Mouse (Mus musculus): ENCODE data around the gene Crybg3. TPM values are rescaled to one million over a fixed set of nuclear protein-coding genes. Genes with fewer than 3 reads are reported as not detected.

Crybg3 gene
- polyA plus RNA-seq, 1 experiment from 2014 or later = 4.2 TPM

- no peaks in the 10 kb centered on the region for H3K9me3 ChIP-seq (replicated peaks; ENCODE audit: low read length)
- no peaks in the 10 kb centered on the region for H3K27me3 ChIP-seq (ENCODE audit: insufficient read depth, low read length)
- peaks cover 9% of the 10 kb centered on the region; the same call in 1 of the 2 replicates for H3K4me1 ChIP-seq (replicated peaks; ENCODE audit: insufficient read depth, low read length)
- TF ChIP-seq CTCF (IDR thresholded peaks at IDR 0.05; ENCODE audit: low read depth) = no peak
- no peak for DNase-seq (ENCODE audit: low spot score)
- no peak overlapping the region for H3K9ac ChIP-seq (ENCODE audit: low read depth, low read length)
- WGBS = 96% methylated on average over 6 of the region's 6 CpGs
- H3K4me2 ChIP-seq (ENCODE audit: low read length) = no peak overlapping the region
- ATAC-seq (replicated peaks; ENCODE audit: low FRiP score, low read depth) = no peak
- H3K27ac ChIP-seq = no peak overlapping the region
- H3K4me3 ChIP-seq (replicated peaks; ENCODE audit: low read depth, low read length) = no peak overlapping the region
- H3K36me3 ChIP-seq (ENCODE audit: insufficient read depth, low read length) = no peaks in the 10 kb centered on the region
Measured at GRCm38 (mm10) chr16:59597256-59597655, 3.5 kb downstream of the Crybg3 start.

GRCm38 (mm10) chr16:59594714-59595113 lies 6.1 kb downstream of the Crybg3 start:
- 39% methylated on average over 3 of the region's 3 CpGs for WGBS
- DNase-seq (ENCODE audit: low spot score) (no peak), ATAC-seq (replicated peaks; ENCODE audit: low FRiP score, low read depth) (no peak)
- no peak overlapping the region for H3K9ac ChIP-seq (ENCODE audit: low read depth, low read length)
- H3K27ac ChIP-seq = peak overlapping the region; percentile 66
- H3K36me3 ChIP-seq (ENCODE audit: insufficient read depth, low read length) = no peaks in the 10 kb centered on the region
- H3K27me3 ChIP-seq (ENCODE audit: insufficient read depth, low read length) = no peaks in the 10 kb centered on the region
- no peak overlapping the region for H3K4me3 ChIP-seq (replicated peaks; ENCODE audit: low read depth, low read length)
- no peak overlapping the region for H3K4me2 ChIP-seq (ENCODE audit: low read length)
- H3K4me1 ChIP-seq (replicated peaks; ENCODE audit: insufficient read depth, low read length) = peaks cover 6% of the 10 kb centered on the region; the same call in 1 of the 2 replicates
- no peaks in the 10 kb centered on the region for H3K9me3 ChIP-seq (replicated peaks; ENCODE audit: low read length)
- TF ChIP-seq CTCF (IDR thresholded peaks at IDR 0.05; ENCODE audit: low read depth) = no peak

- H3K4me3 ChIP-seq (replicated peaks; ENCODE audit: low read depth, low read length) = no peak overlapping the region
- DNase-seq (ENCODE audit: low spot score) (no peak), ATAC-seq (replicated peaks; ENCODE audit: low FRiP score, low read depth) (no peak)
- no peaks in the 10 kb centered on the region for H3K36me3 ChIP-seq (ENCODE audit: insufficient read depth, low read length)
- H3K9ac ChIP-seq (ENCODE audit: low read depth, low read length) = no peak overlapping the region
- no peak for TF ChIP-seq CTCF (IDR thresholded peaks at IDR 0.05; ENCODE audit: low read depth)
- H3K4me1 ChIP-seq (replicated peaks; ENCODE audit: insufficient read depth, low read length) = peaks cover 6% of the 10 kb centered on the region; the same call in 1 of the 2 replicates
- no peaks in the 10 kb centered on the region for H3K9me3 ChIP-seq (replicated peaks; ENCODE audit: low read length)
- 62% methylated on average over 6 of the region's 6 CpGs for WGBS
- no peak overlapping the region for H3K27ac ChIP-seq
- no peak overlapping the region for H3K4me2 ChIP-seq (ENCODE audit: low read length)
- no peaks in the 10 kb centered on the region for H3K27me3 ChIP-seq (ENCODE audit: insufficient read depth, low read length)
Measured at GRCm38 (mm10) chr16:59590790-59591189, 10.0 kb downstream of the Crybg3 start.

GRCm38 (mm10) chr16:59588351-59589025 lies 12.3 kb downstream of the Crybg3 start:
- DNase-seq (ENCODE audit: low spot score) (no peak), ATAC-seq (replicated peaks; ENCODE audit: low FRiP score, low read depth) (no peak)
- TF ChIP-seq CTCF (IDR thresholded peaks at IDR 0.05; ENCODE audit: low read depth) = no peak
- Histone ChIP-seq H3K4me2 (ENCODE audit: low read length) (no peak overlapping the region), H3K9ac (ENCODE audit: low read depth, low read length) (no peak overlapping the region), H3K9me3 (replicated peaks; ENCODE audit: low read length) (no peaks in the 10 kb centered on the region), H3K36me3 (ENCODE audit: insufficient read depth, low read length) (no peaks in the 10 kb centered on the region), H3K4me3 (replicated peaks; ENCODE audit: low read depth, low read length) (no peak overlapping the region), H3K27me3 (ENCODE audit: insufficient read depth, low read length) (no peaks in the 10 kb centered on the region), H3K4me1 (replicated peaks; ENCODE audit: insufficient read depth, low read length) (no peaks in the 10 kb centered on the region), H3K27ac (no peak overlapping the region)
- WGBS = 91% methylated on average over 13 of the region's 13 CpGs

- H3K27ac ChIP-seq = no peak overlapping the region
- no peaks in the 10 kb centered on the region for H3K9me3 ChIP-seq (replicated peaks; ENCODE audit: low read length)
- H3K4me3 ChIP-seq (replicated peaks; ENCODE audit: low read depth, low read length) = no peak overlapping the region
- 75% methylated on average over 10 of the region's 10 CpGs for WGBS
- no peak for ATAC-seq (replicated peaks; ENCODE audit: low FRiP score, low read depth)
- no peaks in the 10 kb centered on the region for H3K27me3 ChIP-seq (ENCODE audit: insufficient read depth, low read length)
- no peaks in the 10 kb centered on the region for H3K36me3 ChIP-seq (ENCODE audit: insufficient read depth, low read length)
- no peak for TF ChIP-seq CTCF (IDR thresholded peaks at IDR 0.05; ENCODE audit: low read depth)
- no peak for DNase-seq (ENCODE audit: low spot score)
- H3K9ac ChIP-seq (ENCODE audit: low read depth, low read length) = no peak overlapping the region
- H3K4me2 ChIP-seq (ENCODE audit: low read length) = no peak overlapping the region
- no peaks in the 10 kb centered on the region for H3K4me1 ChIP-seq (replicated peaks; ENCODE audit: insufficient read depth, low read length)
Measured at GRCm38 (mm10) chr16:59587816-59588215, 13.0 kb downstream of the Crybg3 start.

GRCm38 (mm10) chr16:59586911-59587310 lies 13.9 kb downstream of the Crybg3 start:
- no peak overlapping the region for H3K4me2 ChIP-seq (ENCODE audit: low read length)
- TF ChIP-seq CTCF (IDR thresholded peaks at IDR 0.05; ENCODE audit: low read depth) = no peak
- H3K36me3 ChIP-seq (ENCODE audit: insufficient read depth, low read length) = no peaks in the 10 kb centered on the region
- H3K27ac ChIP-seq = no peak overlapping the region
- H3K4me1 ChIP-seq (replicated peaks; ENCODE audit: insufficient read depth, low read length) = no peaks in the 10 kb centered on the region
- ATAC-seq (replicated peaks; ENCODE audit: low FRiP score, low read depth) (no peak), DNase-seq (ENCODE audit: low spot score) (no peak)
- 91% methylated on average over 8 of the region's 8 CpGs for WGBS
- no peaks in the 10 kb centered on the region for H3K9me3 ChIP-seq (replicated peaks; ENCODE audit: low read length)
- no peak overlapping the region for H3K9ac ChIP-seq (ENCODE audit: low read depth, low read length)
- no peak overlapping the region for H3K4me3 ChIP-seq (replicated peaks; ENCODE audit: low read depth, low read length)
- no peaks in the 10 kb centered on the region for H3K27me3 ChIP-seq (ENCODE audit: insufficient read depth, low read length)

- no peaks in the 10 kb centered on the region for H3K4me1 ChIP-seq (replicated peaks; ENCODE audit: insufficient read depth, low read length)
- H3K9ac ChIP-seq (ENCODE audit: low read depth, low read length) = no peak overlapping the region
- H3K9me3 ChIP-seq (replicated peaks; ENCODE audit: low read length) = no peaks in the 10 kb centered on the region
- WGBS = 18% methylated on average over 6 of the region's 6 CpGs
- peak; percentile 90 for ATAC-seq (replicated peaks; ENCODE audit: low FRiP score, low read depth)
- no peak for TF ChIP-seq CTCF (IDR thresholded peaks at IDR 0.05; ENCODE audit: low read depth)
- no peak overlapping the region for H3K4me3 ChIP-seq (replicated peaks; ENCODE audit: low read depth, low read length)
- no peak overlapping the region for H3K4me2 ChIP-seq (ENCODE audit: low read length)
- no peaks in the 10 kb centered on the region for H3K27me3 ChIP-seq (ENCODE audit: insufficient read depth, low read length)
- H3K27ac ChIP-seq = no peak overlapping the region
- no peaks in the 10 kb centered on the region for H3K36me3 ChIP-seq (ENCODE audit: insufficient read depth, low read length)
- no peak for DNase-seq (ENCODE audit: low spot score)
Measured at GRCm38 (mm10) chr16:59586276-59586675, 14.5 kb downstream of the Crybg3 start.

Measured in kidney, postnatal 0 days (tissue).